Mouse (Mus musculus) heart, postnatal 36 days (tissue): Measurements from ENCODE around the gene Cmtm2b. TPM values are rescaled to one million over a fixed set of nuclear protein-coding genes. Genes with fewer than 3 reads are reported as not detected.
"Not testable (repeated sequence)": the region's sequence is repeated elsewhere in the genome, so short reads cannot be mapped to it uniquely, and the experiment has no call there.

Experiments
- DNase-seq, 2 experiments: peaks; one replicate each; pipeline ENCODE4 v3.0.0; 2021 to 2022
- intact Hi-C: fragments of 180-260 bp; cut with DNase I; formaldehyde crosslinking; loops from one replicate; pipeline ENCODE4 v1.15.1; 2025
- total RNA-seq, 2 experiments: library from RNA; stranded (reverse); gene quantifications; 2 replicates each; pipeline ENCODE4 v1.2.3; 2021

Cmtm2b gene
- total RNA-seq, result not detected

- DNase-seq, intact Hi-C loops: not testable (repeated sequence)
These were observed at the start of gene Cmtm2b for GRCm38 (mm10) chr8:104321930-104322329. Gene Cmtm2b (plus strand): TSS chr8:104322230.

DNA sequence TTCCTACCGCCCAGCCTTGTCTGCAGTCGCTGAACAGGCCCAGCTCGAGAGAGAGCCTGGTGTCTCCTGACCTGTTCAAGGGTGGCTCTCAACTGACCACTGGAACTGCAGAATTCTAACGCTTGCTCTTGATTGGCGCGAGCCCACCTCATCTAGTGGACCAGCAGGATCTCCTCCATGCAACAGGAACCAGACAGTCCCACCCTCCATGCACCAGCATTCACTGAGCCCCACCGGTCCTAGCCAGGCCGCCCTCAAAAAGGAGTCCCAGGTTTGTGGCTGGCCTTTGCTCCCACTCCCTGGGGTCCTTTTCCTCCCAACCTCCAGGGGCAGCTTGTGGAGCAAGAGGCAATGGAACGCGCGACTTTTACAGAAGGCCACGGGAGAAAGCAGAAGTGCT lies 28.9 kb upstream of the Cmtm2b start, which contains the start of gene Cmtm2a:
TSS of gene Cmtm2a (minus strand) at position 101 of the 400 bp plus-strand sequence.
- intact Hi-C loops, DNase-seq: not testable (repeated sequence)

DNA sequence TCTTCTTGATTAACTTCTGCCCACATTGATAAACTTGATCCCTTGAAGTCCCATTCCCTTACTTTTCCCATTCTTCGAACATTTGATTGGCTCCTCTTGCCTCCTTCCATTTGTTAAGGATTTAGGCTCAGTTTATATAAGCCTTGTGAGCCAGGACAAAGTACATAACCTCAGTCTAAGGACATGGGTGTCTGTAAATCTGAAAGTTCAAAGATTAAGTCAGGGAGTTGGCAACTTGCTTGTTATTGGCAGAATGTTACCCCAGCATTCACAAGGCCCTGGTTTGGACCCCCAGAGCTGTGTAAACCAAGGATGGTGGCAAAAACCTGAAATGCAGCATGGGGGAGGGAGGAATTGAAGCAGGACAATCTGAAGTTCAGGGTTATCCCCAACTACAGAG lies 27.6 kb upstream of the Cmtm2b start:
- no peak for DNase-seq
- intact Hi-C loops, result no loop called here

GRCm38 (mm10) chr8:104301577-104301976 lies 20.5 kb upstream of the Cmtm2b start:
- DNase-seq, result not testable (repeated sequence)
- intact Hi-C loops, result loop anchor here (5.0 kb wide), 1 partner anchor 49 kb away; the partner anchor contains the start of gene Cklf

DNA sequence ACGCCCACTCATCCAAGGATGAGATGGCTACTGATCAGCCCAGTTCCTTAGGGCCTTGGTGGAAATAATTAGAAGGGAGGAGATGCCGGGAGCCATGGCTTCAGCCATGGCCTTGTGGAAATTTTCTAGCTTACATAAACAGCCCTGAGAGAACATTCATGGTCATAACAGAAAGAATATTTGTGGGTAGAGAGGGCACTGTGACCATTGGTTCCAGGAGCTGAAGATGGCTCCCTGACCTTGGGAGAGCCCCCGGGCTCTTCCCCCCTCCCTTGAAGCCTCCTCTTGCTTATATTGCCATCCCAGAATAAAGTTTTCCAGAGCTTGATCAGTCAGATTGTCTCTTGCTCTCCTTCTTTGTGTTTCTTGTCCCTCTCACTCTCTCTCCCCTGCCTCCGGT lies 19.5 kb upstream of the Cmtm2b start:
- intact Hi-C loops, result loop anchor here (5.0 kb wide), 1 partner anchor 50 kb away; the partner anchor contains the start of gene Cklf
- DNase-seq, result not testable (repeated sequence)

GRCm38 (mm10) chr8:104304962-104305361 lies 17.1 kb upstream of the Cmtm2b start:
- no peak for DNase-seq
- intact Hi-C loops, result loop anchor here (5.0 kb wide), 1 partner anchor 53 kb away; the partner anchor contains the start of gene Cklf

- DNase-seq, intact Hi-C loops: not testable (repeated sequence)
These were observed 13.7 kb upstream of the Cmtm2b start for GRCm38 (mm10) chr8:104308341-104308740.

GRCm38 (mm10) chr8:104309441-104310155 lies 12.4 kb upstream of the Cmtm2b start, which contains the start of the genes Gm45711 and Cmtm1:
Gene Gm45711 (minus strand): TSS chr8:104310081.
Gene Cmtm1 (minus strand): TSS chr8:104310145.
- intact Hi-C loops, result not testable (repeated sequence)
- DNase-seq, result peak; percentile 33 to 49

DNA sequence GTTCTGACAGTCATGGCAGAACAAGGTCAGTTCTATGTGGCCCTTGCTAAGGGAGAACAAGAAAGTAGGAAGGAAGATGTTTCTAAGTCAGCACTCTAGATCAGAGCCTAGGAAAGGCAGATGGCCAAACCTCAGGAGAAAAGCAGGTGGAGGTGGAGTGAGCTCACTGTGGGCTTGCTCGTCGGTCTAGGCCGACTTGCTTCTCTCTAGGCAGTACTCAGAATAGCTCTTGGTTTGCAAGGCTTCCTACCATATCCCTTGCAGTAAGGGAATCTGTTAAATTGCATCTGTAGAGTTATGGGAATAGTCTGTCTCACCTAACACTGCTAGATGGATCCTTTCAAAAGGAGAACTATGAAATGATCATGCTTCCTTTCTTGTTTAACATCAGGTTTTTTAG lies 10.0 kb upstream of the Cmtm2b start:
- intact Hi-C loops, result loop anchor here (2.0 kb wide), 1 partner anchor 29 kb away; no protein-coding TSS in a partner anchor
- DNase-seq, result not testable (repeated sequence)

GRCm38 (mm10) chr8:104313311-104313710 lies 8.7 kb upstream of the Cmtm2b start:
- intact Hi-C loops, result loop anchor here (2.0 kb wide), 1 partner anchor 27 kb away; no protein-coding TSS in a partner anchor

GRCm38 (mm10) chr8:104321267-104321666 lies 763 bp upstream of the Cmtm2b start, which contains the start of gene Gm11020:
Gene Gm11020 (plus strand): TSS chr8:104321567.
- intact Hi-C loops, DNase-seq: not testable (repeated sequence)

More at GRCm38 (mm10) chr8:104313311-104313710, 8.7 kb upstream of the Cmtm2b start:
- DNase-seq, result peak; percentile 22 to 26

GRCm38 (mm10) chr8:104332665-104333631 lies 10.9 kb downstream of the Cmtm2b start:
- DNase-seq, result no peak
- intact Hi-C loops, result no loop called here

GRCm38 (mm10) chr8:104333786-104334185 lies 11.8 kb downstream of the Cmtm2b start:
- intact Hi-C loops, result no loop called here
- DNase-seq, result no peak

DNA sequence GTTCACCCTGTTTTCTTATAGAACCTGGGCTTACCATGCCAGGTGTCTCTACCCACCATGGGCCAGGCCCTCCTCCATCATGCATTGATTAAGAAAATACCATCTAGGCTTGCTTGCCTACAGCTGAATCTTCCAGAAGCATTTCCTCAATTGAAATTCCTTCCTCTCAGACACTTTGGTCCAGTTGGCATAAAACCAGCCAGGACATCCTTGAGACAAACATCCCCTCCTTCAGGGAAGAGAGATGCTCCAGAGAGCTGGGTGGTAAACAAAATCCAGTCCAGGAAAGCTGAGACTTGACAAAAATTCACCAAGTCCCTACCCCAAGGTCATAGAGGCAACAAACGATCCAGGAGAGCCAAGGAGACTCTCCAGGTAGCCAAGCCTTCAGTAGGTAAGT lies 12.2 kb downstream of the Cmtm2b start:
- no peak for DNase-seq

GRCm38 (mm10) chr8:104336806-104337205 lies 14.8 kb downstream of the Cmtm2b start:
- DNase-seq, result no peak
- intact Hi-C loops, result no loop called here

More for the DNA sequence above, 12.2 kb downstream of the Cmtm2b start:
- intact Hi-C loops, result no loop called here

- intact Hi-C loops, result no loop called here
- no peak for DNase-seq
These were observed 15.9 kb downstream of the Cmtm2b start for GRCm38 (mm10) chr8:104337890-104338289.

- DNase-seq, result peak; percentile 29 to 60
- intact Hi-C loops, result no loop called here
These were observed 17.4 kb downstream of the Cmtm2b start, which contains the start of gene Cmtm3 for GRCm38 (mm10) chr8:104339229-104339982. Gene Cmtm3 (plus strand): TSS chr8:104339410.

DNA sequence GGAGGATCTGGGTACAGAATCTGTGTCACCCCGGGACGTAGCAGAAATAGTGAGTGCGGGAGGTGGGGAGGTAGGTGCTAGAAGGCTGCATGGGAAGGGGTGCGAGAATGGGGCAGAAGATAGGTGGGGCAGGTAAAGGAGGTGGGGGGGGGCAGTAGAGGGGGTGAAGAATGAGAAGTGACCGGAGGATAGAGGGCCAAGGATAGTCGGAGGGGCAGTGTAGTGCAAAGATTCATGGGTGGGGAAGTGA lies 17.9 kb downstream of the Cmtm2b start:
- DNase-seq, result no peak
- intact Hi-C loops, result loop anchor here (2.0 to 10.0 kb wide), 4 partner anchors 27 to 243 kb away; partner anchors contain the start of gene Cklf

DNA sequence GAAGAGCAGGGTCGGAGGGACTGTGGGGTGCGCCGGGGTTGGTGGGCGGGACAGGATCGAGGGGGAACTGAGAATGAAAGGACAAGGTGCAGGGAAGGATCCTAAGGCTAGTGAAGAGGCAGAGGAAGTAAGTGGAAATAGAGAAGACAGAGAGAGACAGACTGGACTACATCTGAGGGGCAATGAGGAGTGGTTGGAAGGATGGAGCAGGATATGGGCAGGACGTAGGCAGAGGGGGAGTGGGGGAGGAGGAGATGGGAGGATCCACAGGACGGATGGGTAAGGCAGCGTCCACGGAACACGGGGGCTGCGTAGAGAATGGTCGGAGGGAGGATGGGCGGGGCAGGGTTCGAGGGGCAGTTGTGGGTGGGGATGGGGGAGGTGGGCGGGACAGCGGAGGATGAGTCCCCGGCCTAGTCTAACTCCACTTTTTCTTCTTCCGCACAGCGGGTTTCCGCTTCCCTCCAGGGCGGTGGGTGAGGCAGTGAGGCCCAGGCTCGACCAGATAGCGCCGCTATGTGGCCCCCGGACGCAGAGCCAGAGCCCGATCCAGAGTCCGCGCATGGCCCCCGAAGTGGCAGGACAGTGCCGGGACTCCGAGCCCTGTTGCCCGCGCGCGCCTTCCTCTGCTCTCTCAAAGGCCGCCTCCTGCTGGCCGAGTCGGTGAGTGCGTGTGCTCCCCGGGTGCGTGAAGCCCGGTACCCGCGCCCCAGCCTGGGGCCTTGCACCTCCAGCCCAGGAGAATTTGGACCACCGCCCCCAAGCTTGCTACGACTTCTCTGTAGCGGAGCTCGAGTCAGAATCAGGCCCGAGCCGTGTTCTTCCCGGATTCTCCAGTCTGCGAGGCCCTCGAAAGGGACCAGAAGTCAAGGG lies 18.4 kb downstream of the Cmtm2b start:
- intact Hi-C loops, result loop anchor here (1.0 to 10.0 kb wide), 5 partner anchors 28 to 243 kb away; partner anchors contain the start of gene Cklf
- DNase-seq, result peak; percentile 80 to 81
